Mouse (Mus musculus) spleen, adult 18-20 months (tissue): ENCODE measurements around the gene Ttc19.
"Not testable (repeated sequence)": the region's sequence is repeated elsewhere in the genome, so short reads cannot be mapped to it uniquely, and the experiment has no call there.

ENCODE experiments used
- DNase-seq, 2 experiments: peaks; one replicate each; pipeline ENCODE4 v3.0.0; 2022; ENCODE audit warnings: mixed read lengths in 2 of 2

The Ttc19 gene

GRCm38 (mm10) chr11:62285020-62285419, 3.7 kb downstream of the Ttc19 start:
- no peak for DNase-seq

- no peak for DNase-seq
These were observed 6.4 kb downstream of the Ttc19 start for GRCm38 (mm10) chr11:62287700-62288099.

GRCm38 (mm10) chr11:62294121-62294520, 12.8 kb downstream of the Ttc19 start:
- no peak for DNase-seq

- DNase-seq: no peak
These were observed 17.6 kb downstream of the Ttc19 start for GRCm38 (mm10) chr11:62298883-62299282.

GRCm38 (mm10) chr11:62305866-62306265, 24.6 kb downstream of the Ttc19 start:
- DNase-seq: no peak

- DNase-seq: no peak
These were observed 28.0 kb downstream of the Ttc19 start for GRCm38 (mm10) chr11:62309296-62309695.

GRCm38 (mm10) chr11:62314984-62315383, 33.7 kb downstream of the Ttc19 start:
- no peak for DNase-seq

- DNase-seq: no peak
These were observed 36.5 kb downstream of the Ttc19 start for GRCm38 (mm10) chr11:62317746-62318145.

GRCm38 (mm10) chr11:62320097-62320496, 38.8 kb downstream of the Ttc19 start:
- DNase-seq: no peak

- no peak for DNase-seq
These were observed 42.4 kb downstream of the Ttc19 start for GRCm38 (mm10) chr11:62323659-62324058.

GRCm38 (mm10) chr11:62331141-62331540, 49.9 kb downstream of the Ttc19 start:
- no peak for DNase-seq

GRCm38 (mm10) chr11:62332228-62332627, 51.0 kb downstream of the Ttc19 start:
- no peak for DNase-seq

GRCm38 (mm10) chr11:62343002-62343401, 61.7 kb downstream of the Ttc19 start:
- no peak for DNase-seq

- no peak for DNase-seq
These were observed 70.7 kb downstream of the Ttc19 start for GRCm38 (mm10) chr11:62351948-62352347.

GRCm38 (mm10) chr11:62355216-62355615, 73.9 kb downstream of the Ttc19 start:
- no peak for DNase-seq

- DNase-seq: no peak
These were observed 85.6 kb downstream of the Ttc19 start for GRCm38 (mm10) chr11:62366879-62367278.

- DNase-seq: no peak
These were observed 88.7 kb downstream of the Ttc19 start for GRCm38 (mm10) chr11:62369924-62370323.

- no peak for DNase-seq
These were observed 90.5 kb downstream of the Ttc19 start for GRCm38 (mm10) chr11:62371776-62372175.

- DNase-seq: not testable (repeated sequence)
These were observed 96.1 kb downstream of the Ttc19 start for GRCm38 (mm10) chr11:62377202-62377851.
